Mouse (Mus musculus) stomach, embryonic 15.5 days (tissue): ENCODE measurements at regions not wholly inside any gene's neighbourhood (a gene's known extent, or its start where the extent isn't known, plus 50 kb on each side); places are given as distances from the start of the nearest gene placed in this dataset.

Source experiments
- ATAC-seq: fragments of 200-750 bp; cut with Nextera tagmentation; 2 replicates; pipeline ENCODE4 v1.8.0; 2017; ENCODE audit warnings: low read depth, moderate number of reproducible peaks, moderate TSS enrichment; ENCODE audit not compliant: insufficient read depth, low FRiP score
- H3K27ac ChIP-seq: fragments of 300-500 bp; sonication (generic); 2 replicates; pipeline ENCODE4 v1.5.1; 2015; ENCODE audit warnings: mild to moderate bottlenecking, inconsistent platforms
- H3K27me3 ChIP-seq: fragments of 300-500 bp; sonication (generic); replicated peaks from 2 replicates; pipeline ENCODE4 v1.6.1; 2015; ENCODE audit warnings: inconsistent platforms
- H3K36me3 ChIP-seq: fragments of 300-500 bp; sonication (generic); 2 replicates; pipeline ENCODE4 v1.6.1; 2015; ENCODE audit warnings: inconsistent platforms
- H3K4me1 ChIP-seq: fragments of 300-500 bp; sonication (generic); 2 replicates; pipeline ENCODE4 v1.6.1; 2015; ENCODE audit warnings: inconsistent platforms
- H3K4me2 ChIP-seq: fragments of 300-500 bp; sonication (generic); 2 replicates; pipeline ENCODE4 v1.6.1; 2015; ENCODE audit warnings: mild to moderate bottlenecking, inconsistent platforms
- H3K4me3 ChIP-seq: fragments of 300-500 bp; sonication (generic); replicated peaks from 2 replicates; pipeline ENCODE4 v1.5.1; 2015; ENCODE audit warnings: inconsistent platforms
- H3K9ac ChIP-seq: fragments of 300-500 bp; sonication (generic); 2 replicates; pipeline ENCODE4 v1.6.1; 2015; ENCODE audit warnings: inconsistent platforms
- H3K9me3 ChIP-seq: fragments of 300-500 bp; sonication (generic); 2 replicates; pipeline ENCODE4 v1.6.1; 2016; ENCODE audit warnings: inconsistent platforms
- WGBS: fragments of 180-500 bp; shearing (Covaris S2); methylation state at CpG from one replicate; pipeline ENCODE4 v1.1.7; 2015; 5-methylcytosine and 5-hydroxymethylcytosine counted together

DNA sequence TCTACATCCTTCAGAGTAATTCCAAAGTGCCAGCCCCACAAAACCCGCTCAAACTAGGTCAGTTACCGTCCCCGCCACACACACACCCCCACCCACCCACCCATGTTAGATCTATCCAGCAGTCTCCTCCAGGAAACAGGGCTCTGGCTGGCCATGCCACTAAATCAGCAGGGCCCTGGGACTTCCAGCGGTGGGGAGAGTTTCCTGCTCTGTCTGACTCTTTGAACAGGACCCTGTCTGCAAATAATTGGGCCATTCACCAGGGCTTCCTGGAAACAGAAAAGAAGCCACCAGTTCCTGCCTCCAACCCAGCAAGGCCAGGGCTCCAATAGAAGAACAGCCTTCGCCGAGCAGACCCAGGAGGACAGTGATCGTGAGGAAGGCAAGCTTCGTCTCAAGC lies 307.1 kb downstream of the Ptpru start:
- WGBS = 78% methylated on average over 8 of the region's 8 CpGs
- no peaks in the 10 kb centered on the region for H3K9me3 ChIP-seq
- H3K4me1 ChIP-seq = no peaks in the 10 kb centered on the region
- H3K4me2 ChIP-seq = no peak overlapping the region
- H3K36me3 ChIP-seq = no peaks in the 10 kb centered on the region
- ATAC-seq = no peak
- H3K27ac ChIP-seq = no peak overlapping the region
- H3K4me3 ChIP-seq = no peak overlapping the region
- H3K9ac ChIP-seq = no peak overlapping the region
- no peaks in the 10 kb centered on the region for H3K27me3 ChIP-seq

GRCm38 (mm10) chr4:131534831-131535230 lies 303.3 kb downstream of the Ptpru start:
- Histone ChIP-seq H3K27me3 (no peaks in the 10 kb centered on the region), H3K9ac (no peak overlapping the region), H3K27ac (no peak overlapping the region), H3K9me3 (no peaks in the 10 kb centered on the region), H3K4me3 (no peak overlapping the region), H3K4me2 (no peak overlapping the region), H3K4me1 (0 out of 2 replicates have a peak, but pooled peaks cover 3% of the 10 kb centered on the region), H3K36me3 (no peaks in the 10 kb centered on the region)
- ATAC-seq = no peak
- WGBS = 81% methylated on average over 6 of the region's 6 CpGs

GRCm38 (mm10) chr4:131538237-131538636 lies 299.9 kb downstream of the Ptpru start:
- ATAC-seq = no peak
- no peak overlapping the region for H3K4me3 ChIP-seq
- H3K4me1 ChIP-seq = 0 out of 2 replicates have a peak, but pooled peaks cover 3% of the 10 kb centered on the region
- WGBS = 59% methylated on average over 4 of the region's 4 CpGs
- H3K36me3 ChIP-seq = no peaks in the 10 kb centered on the region
- H3K27me3 ChIP-seq = no peaks in the 10 kb centered on the region
- no peak overlapping the region for H3K27ac ChIP-seq
- no peak overlapping the region for H3K4me2 ChIP-seq
- H3K9ac ChIP-seq = no peak overlapping the region
- no peaks in the 10 kb centered on the region for H3K9me3 ChIP-seq

- H3K27ac ChIP-seq = no peak overlapping the region
- no peak overlapping the region for H3K4me2 ChIP-seq
- H3K4me1 ChIP-seq = no peaks in the 10 kb centered on the region
- no peak overlapping the region for H3K9ac ChIP-seq
- H3K4me3 ChIP-seq = no peak overlapping the region
- H3K36me3 ChIP-seq = no peaks in the 10 kb centered on the region
- 77% methylated on average over 12 of the region's 12 CpGs for WGBS
- no peaks in the 10 kb centered on the region for H3K9me3 ChIP-seq
- no peak for ATAC-seq
- no peaks in the 10 kb centered on the region for H3K27me3 ChIP-seq
Observed at GRCm38 (mm10) chr4:131546422-131547200, 291.5 kb downstream of the Ptpru start.

GRCm38 (mm10) chr4:131549581-131549980 lies 288.5 kb downstream of the Ptpru start:
- no peaks in the 10 kb centered on the region for H3K27me3 ChIP-seq
- H3K36me3 ChIP-seq = no peaks in the 10 kb centered on the region
- H3K4me1 ChIP-seq = no peaks in the 10 kb centered on the region
- no peaks in the 10 kb centered on the region for H3K9me3 ChIP-seq
- H3K4me3 ChIP-seq = no peak overlapping the region
- H3K27ac ChIP-seq = no peak overlapping the region
- no peak overlapping the region for H3K9ac ChIP-seq
- H3K4me2 ChIP-seq = no peak overlapping the region
- 78% methylated on average over 12 of the region's 12 CpGs for WGBS
- ATAC-seq = no peak

DNA sequence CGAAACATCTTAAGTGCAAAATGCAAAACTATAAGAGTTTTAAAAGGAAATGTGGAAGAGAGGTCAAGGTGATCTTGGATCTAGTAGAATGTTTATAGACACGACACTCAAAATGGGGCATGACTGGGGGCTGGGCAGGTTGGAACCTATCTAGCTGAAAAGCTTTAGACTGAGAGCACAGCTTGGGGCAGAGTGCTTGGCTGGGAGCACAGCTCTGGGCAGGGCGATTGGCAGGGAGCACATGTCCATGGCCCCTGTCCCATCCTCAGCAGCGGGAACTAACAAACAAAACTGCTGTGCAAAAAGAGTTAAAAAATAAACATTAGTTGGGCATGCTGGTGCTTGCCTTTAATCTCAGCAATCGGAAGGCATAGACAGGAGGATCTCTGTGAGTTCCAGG lies 279.6 kb downstream of the Ptpru start:
- Histone ChIP-seq H3K9ac (no peak overlapping the region), H3K36me3 (no peaks in the 10 kb centered on the region), H3K4me3 (no peak overlapping the region), H3K27ac (no peak overlapping the region), H3K27me3 (no peaks in the 10 kb centered on the region), H3K4me2 (no peak overlapping the region), H3K9me3 (no peaks in the 10 kb centered on the region), H3K4me1 (no peaks in the 10 kb centered on the region)
- WGBS = 45% methylated on average over 5 of the region's 5 CpGs
- ATAC-seq = no peak

- WGBS = 52% methylated on average over 4 of the region's 4 CpGs
- Histone ChIP-seq H3K4me2 (no peak overlapping the region), H3K27me3 (0 out of 2 replicates have a peak, but pooled peaks cover 3% of the 10 kb centered on the region), H3K27ac (no peak overlapping the region), H3K36me3 (no peaks in the 10 kb centered on the region), H3K4me3 (no peak overlapping the region), H3K9me3 (no peaks in the 10 kb centered on the region), H3K9ac (no peak overlapping the region), H3K4me1 (no peaks in the 10 kb centered on the region)
- ATAC-seq = no peak
Observed at GRCm38 (mm10) chr4:131563851-131564250, 274.2 kb downstream of the Ptpru start.

DNA sequence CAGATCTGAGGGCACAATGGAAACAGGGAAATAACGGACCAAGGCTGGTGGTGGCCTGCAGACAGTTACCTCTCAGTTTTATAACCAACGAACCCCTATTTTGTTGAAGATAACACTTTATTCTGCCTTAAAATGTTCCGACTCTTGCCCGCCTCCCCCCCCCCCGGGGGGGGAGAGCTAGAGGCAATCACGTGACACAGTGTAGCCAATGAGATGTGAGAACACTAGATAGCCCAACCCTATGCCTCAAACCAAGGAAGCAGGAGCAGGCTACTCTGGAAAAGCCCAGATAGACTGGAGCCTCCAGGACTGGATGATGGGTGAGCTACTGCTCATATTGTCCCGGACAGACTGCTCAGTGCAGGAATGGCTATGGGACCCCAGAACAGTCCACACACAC lies 272.9 kb downstream of the Ptpru start:
- H3K4me2 ChIP-seq = no peak overlapping the region
- H3K36me3 ChIP-seq = no peaks in the 10 kb centered on the region
- no peak overlapping the region for H3K4me3 ChIP-seq
- 0 out of 2 replicates have a peak, but pooled peaks cover 3% of the 10 kb centered on the region for H3K27me3 ChIP-seq
- ATAC-seq = no peak
- H3K27ac ChIP-seq = no peak overlapping the region
- H3K9ac ChIP-seq = no peak overlapping the region
- H3K4me1 ChIP-seq = no peaks in the 10 kb centered on the region
- 72% methylated on average over 7 of the region's 7 CpGs for WGBS
- no peaks in the 10 kb centered on the region for H3K9me3 ChIP-seq

DNA sequence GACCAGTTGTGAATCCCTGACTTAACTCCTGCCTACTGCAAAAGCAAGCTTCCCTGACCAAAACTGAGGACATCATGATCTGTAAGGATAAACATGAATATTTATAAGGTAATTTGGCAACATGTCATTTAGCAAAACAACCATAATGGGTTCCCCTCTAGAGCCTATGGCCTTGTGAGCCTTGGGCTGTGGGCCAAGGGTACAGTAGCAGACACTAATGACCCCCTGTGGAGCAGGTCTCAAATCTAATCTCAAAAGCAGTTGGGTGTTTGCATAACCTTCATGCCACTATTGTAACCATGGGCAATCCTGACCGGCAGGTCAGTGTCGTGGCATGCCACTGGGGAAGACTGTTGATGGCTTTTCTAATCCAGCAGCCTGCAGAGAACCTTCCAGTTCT lies 270.8 kb downstream of the Ptpru start:
- no peak overlapping the region for H3K4me3 ChIP-seq
- no peak overlapping the region for H3K27ac ChIP-seq
- no peak for ATAC-seq
- no peaks in the 10 kb centered on the region for H3K9me3 ChIP-seq
- H3K9ac ChIP-seq = no peak overlapping the region
- 52% methylated on average over 2 of the region's 2 CpGs for whole genome bisulfite sequencing
- no peaks in the 10 kb centered on the region for H3K4me1 ChIP-seq
- H3K36me3 ChIP-seq = no peaks in the 10 kb centered on the region
- 0 out of 2 replicates have a peak, but pooled peaks cover 3% of the 10 kb centered on the region for H3K27me3 ChIP-seq
- no peak overlapping the region for H3K4me2 ChIP-seq

DNA sequence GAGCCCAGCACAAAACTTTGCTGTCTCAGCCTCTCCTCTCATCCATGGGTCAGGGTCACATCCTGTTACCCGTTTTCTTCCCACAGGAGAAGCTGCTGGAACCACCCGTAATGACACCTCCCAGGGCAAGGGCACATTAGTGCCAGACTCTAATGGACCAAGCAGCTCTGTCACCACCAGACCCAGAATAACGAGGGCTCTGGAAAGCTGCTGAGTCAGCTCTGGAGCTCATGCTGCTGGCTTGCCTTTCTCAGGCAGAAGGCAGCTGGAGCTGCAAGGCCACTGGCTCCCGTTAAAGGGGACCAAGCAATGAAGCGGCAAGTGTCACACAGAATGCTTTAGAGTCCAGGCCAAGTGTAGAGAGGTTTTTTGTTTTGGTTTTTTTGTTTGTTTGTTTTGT lies 268.9 kb downstream of the Ptpru start:
- Histone ChIP-seq H3K4me2 (no peak overlapping the region), H3K27me3 (0 out of 2 replicates have a peak, but pooled peaks cover 3% of the 10 kb centered on the region), H3K4me3 (no peak overlapping the region), H3K36me3 (no peaks in the 10 kb centered on the region), H3K4me1 (no peaks in the 10 kb centered on the region), H3K9me3 (no peaks in the 10 kb centered on the region), H3K9ac (no peak overlapping the region), H3K27ac (no peak overlapping the region)
- 45% methylated on average over 5 of the region's 5 CpGs for WGBS
- ATAC-seq = no peak

DNA sequence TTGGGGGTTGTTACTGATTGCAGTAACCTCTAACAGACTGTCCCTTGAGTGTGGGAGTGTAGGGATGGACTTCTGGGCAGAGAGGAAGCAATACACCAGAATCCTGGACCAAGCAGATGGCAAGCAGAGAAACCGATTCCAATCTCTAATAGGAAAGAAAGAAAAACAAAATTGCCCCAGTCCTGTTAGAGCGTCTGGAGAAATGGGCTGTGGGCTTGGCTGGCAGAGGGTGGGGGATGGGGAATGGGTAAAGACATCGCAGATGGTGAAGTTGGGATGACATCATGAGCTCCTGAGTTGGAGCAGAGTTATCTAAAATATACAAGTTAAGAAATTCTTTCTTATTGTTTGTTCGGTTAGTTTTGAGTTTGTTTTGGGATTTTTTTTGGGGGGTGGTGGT lies 260.5 kb downstream of the Ptpru start:
- Histone ChIP-seq H3K27ac (no peak overlapping the region), H3K4me2 (no peak overlapping the region)
- ATAC-seq = no peak

DNA sequence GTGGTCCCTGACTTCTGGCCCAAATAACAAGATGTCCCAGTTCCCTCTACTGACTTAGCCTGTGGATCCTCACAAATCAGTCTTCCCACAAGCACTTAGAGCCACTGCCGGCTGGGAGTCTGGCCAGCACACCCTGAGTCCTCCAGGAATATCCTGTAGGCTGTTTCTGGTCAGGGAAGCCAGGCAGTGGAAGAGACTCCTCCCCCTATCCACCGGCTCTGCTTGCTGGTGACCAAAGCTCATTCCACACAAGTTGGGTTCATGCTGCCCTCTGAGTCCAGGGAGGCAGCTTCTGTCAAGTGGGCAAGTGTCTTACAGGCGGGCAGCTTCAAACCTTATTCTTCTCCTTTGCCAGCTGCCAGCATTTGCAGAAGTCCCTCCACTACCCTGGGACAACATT lies 252.1 kb downstream of the Ptpru start:
- H3K4me2 ChIP-seq = no peak overlapping the region
- no peak overlapping the region for H3K9ac ChIP-seq
- no peaks in the 10 kb centered on the region for H3K36me3 ChIP-seq
- no peak overlapping the region for H3K27ac ChIP-seq
- 0 out of 2 replicates have a peak, but pooled peaks cover 3% of the 10 kb centered on the region for H3K27me3 ChIP-seq
- H3K4me1 ChIP-seq = no peaks in the 10 kb centered on the region
- ATAC-seq = no peak
- WGBS = 59% methylated on average over 3 of the region's 3 CpGs
- H3K9me3 ChIP-seq = no peaks in the 10 kb centered on the region
- H3K4me3 ChIP-seq = no peak overlapping the region

More for the DNA sequence above, 260.5 kb downstream of the Ptpru start:
- H3K4me1 ChIP-seq = no peaks in the 10 kb centered on the region
- WGBS = 48% methylated on average over 4 of the region's 4 CpGs
- no peaks in the 10 kb centered on the region for H3K9me3 ChIP-seq
- H3K4me3 ChIP-seq = no peak overlapping the region
- no peaks in the 10 kb centered on the region for H3K27me3 ChIP-seq
- no peaks in the 10 kb centered on the region for H3K36me3 ChIP-seq
- H3K9ac ChIP-seq = no peak overlapping the region
